Comparison of ENCODE assay signal across 14 mouse cellular contexts in the genomic region with DNA sequence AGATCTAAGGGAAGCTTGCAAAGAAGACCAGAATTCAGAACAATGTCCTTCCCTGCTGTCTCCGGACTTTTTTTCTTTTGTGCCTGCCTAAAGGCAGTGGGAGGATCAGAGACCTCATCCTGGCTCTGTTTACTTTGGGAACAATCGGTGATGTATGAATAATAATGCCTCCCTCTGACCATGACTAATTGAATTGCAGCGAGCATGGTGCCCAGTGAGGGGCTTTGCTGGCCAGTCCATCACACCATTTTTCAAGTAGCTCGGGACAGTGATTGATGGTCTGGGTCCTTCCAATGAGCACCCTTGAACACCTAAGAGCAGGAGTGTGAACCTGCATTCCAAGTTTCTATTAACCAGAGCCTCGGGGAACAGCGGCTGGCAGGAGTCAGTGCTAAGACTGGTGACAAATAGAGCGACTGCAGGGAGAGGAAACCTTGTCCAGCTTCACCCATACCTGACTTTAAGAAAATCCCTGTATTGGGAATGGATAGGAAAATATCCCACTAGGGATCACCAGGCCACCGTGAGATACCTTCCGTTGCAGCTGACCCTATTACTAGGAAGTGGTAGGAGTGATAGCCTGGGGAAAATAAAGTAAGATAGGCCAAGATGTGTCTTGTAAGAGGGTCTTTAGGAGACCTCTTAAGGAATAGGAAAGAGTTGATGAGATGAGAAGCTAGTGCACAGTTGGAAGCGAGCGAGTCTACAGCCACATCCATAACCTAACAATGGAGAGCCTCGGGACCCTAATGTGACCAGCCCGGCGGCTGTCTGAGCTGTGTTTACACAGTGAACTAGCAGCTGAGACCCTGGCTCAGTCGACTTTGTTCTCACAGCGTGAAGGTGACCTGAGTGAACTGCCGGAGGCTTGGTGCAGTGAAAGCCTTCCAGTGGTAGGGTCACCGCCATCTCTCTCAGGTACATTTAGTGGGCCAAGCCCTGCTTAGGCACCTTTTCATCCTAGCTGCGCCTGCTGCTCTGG.
DNase-seq lines count a peak whose midpoint lies in the region; ATAC-seq lines count a peak whose summit lies in the region.
"Had no signal": no experiment of that assay in that cellular context is flagged by ENCODE, and none has a peak within 500 bp of the region (broad histone marks: within the 10 kb centered on the region; RNA-seq: fewer than 3 reads in every experiment).

No protein-coding gene starts in this region.

- no peak overlapping the region for H3K9ac ChIP-seq in lung, embryonic 15.5 days
- no peak overlapping the region for H3K9ac ChIP-seq in hindbrain, embryonic 12.5 days
- H3K9ac ChIP-seq: limb, embryonic 12.5 days had no signal

- no peaks in the 10 kb centered on the region for H3K9me3 ChIP-seq in lung, embryonic 15.5 days
- no peaks in the 10 kb centered on the region for H3K9me3 ChIP-seq in hindbrain, embryonic 12.5 days (replicated peaks)
- H3K9me3 ChIP-seq: limb, embryonic 12.5 days; megakaryocyte, embryonic 14.5 days had no signal

- 19% methylated on average over 19 of the region's 19 CpGs for WGBS in lung, embryonic 15.5 days
- WGBS in hindbrain, embryonic 12.5 days, result 9% methylated on average over 19 of the region's 19 CpGs

- H3K4me1 ChIP-seq in lung, embryonic 15.5 days, result 0 out of 2 replicates have a peak, but pooled peaks cover 3% of the 10 kb centered on the region
- peaks cover 20% of the 10 kb centered on the region for H3K4me1 ChIP-seq in hindbrain, embryonic 12.5 days
- H3K4me1 ChIP-seq: megakaryocyte, embryonic 14.5 days had no signal

- no peak overlapping the region for H3K27ac ChIP-seq in lung, embryonic 15.5 days
- H3K27ac ChIP-seq in hindbrain, embryonic 12.5 days, result no peak overlapping the region
- H3K27ac ChIP-seq: limb, embryonic 12.5 days had no signal

- no peak overlapping the region for H3K4me2 ChIP-seq in lung, embryonic 15.5 days
- H3K4me2 ChIP-seq in hindbrain, embryonic 12.5 days (replicated peaks), result peak overlapping the region; percentile 24; the same call in 1 of the 2 replicates
- H3K4me2 ChIP-seq: limb, embryonic 12.5 days had no signal

- DNase-seq in lung, postnatal 10 days, result no peak
- DNase-seq in kidney, postnatal 36 days, result peak; percentile 15 to 24
- DNase-seq in retina, embryonic 14.5 days (ENCODE audit: low spot score), result peak; percentile 25
- no peak for DNase-seq in right cerebral cortex, postnatal 25 days
- DNase-seq in T-cell, adult 2 months (ENCODE audit: low spot score), result no peak
- DNase-seq in frontal cortex, postnatal 14 days (ENCODE audit: low spot score in 2 of 2), result no peak
- DNase-seq: heart, adult 11 months; right cerebral cortex, adult 18-20 months; thymus, postnatal 25 days had no signal

- no peaks in the 10 kb centered on the region for H3K36me3 ChIP-seq in lung, embryonic 15.5 days
- no peaks in the 10 kb centered on the region for H3K36me3 ChIP-seq in hindbrain, embryonic 12.5 days
- H3K36me3 ChIP-seq: limb, embryonic 12.5 days had no signal

- H3K27me3 ChIP-seq in lung, embryonic 15.5 days, result no peaks in the 10 kb centered on the region
- H3K27me3 ChIP-seq in hindbrain, embryonic 12.5 days, result peaks cover 89% of the 10 kb centered on the region
- H3K27me3 ChIP-seq: megakaryocyte, embryonic 14.5 days had no signal

- 0 out of 2 replicates have a peak, but pooled peaks have one; percentile 46 for ATAC-seq in lung, embryonic 15.5 days (ENCODE audit: borderline replicate concordance, extremely low read depth, low FRiP score, low TSS enrichment)
- peak; percentile 70 for ATAC-seq in hindbrain, embryonic 12.5 days (ENCODE audit: low FRiP score)
- ATAC-seq: CD4-positive, CD25-positive, alpha-beta regulatory T cell, adult 4 months had no signal

- no peak overlapping the region for H3K4me3 ChIP-seq in lung, embryonic 15.5 days
- no peak overlapping the region for H3K4me3 ChIP-seq in hindbrain, embryonic 12.5 days
- H3K4me3 ChIP-seq: limb, embryonic 12.5 days; megakaryocyte, embryonic 14.5 days had no signal

Comparison
In these comparisons a context has a peak if more than half of its experiments do, and no peak if none do; other contexts are left out.
1. DNase-seq: peak in kidney, postnatal 36 days (2 of 2) and retina, embryonic 14.5 days (single experiment); none in lung, postnatal 10 days (single experiment), right cerebral cortex, postnatal 25 days (single experiment), T-cell, adult 2 months (single experiment) and frontal cortex, postnatal 14 days (0 of 2).